Mouse (Mus musculus): ENCODE measurements around the gene Tesmin.

The Tesmin gene

DNA sequence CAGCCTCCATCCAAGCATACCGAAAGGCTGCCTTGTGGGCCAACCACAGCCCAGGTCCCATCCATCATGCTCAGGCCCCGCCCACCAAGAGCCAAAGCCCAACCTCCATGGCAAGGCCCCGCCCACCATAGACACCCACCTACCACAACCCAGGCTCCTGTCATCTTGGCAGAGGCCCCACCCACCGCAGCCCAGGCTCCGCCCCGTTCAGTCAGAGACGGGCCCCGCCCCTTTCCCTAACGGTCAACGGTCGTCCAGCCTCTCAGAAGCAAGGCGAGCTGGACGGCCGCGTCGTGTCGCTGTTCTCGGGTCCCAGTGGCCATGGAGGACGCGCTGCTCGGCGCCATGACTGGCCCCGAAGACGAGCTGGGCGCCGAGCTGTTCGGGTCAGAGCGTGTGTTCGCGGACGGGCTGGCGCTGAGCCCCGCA lies at the start of gene Tesmin:
TSS of gene Tesmin (plus strand) at position 229 of the 429 bp plus-strand sequence.
- ATAC-seq (ENCODE audit: low TSS enrichment) = peak; percentile 76

DNA sequence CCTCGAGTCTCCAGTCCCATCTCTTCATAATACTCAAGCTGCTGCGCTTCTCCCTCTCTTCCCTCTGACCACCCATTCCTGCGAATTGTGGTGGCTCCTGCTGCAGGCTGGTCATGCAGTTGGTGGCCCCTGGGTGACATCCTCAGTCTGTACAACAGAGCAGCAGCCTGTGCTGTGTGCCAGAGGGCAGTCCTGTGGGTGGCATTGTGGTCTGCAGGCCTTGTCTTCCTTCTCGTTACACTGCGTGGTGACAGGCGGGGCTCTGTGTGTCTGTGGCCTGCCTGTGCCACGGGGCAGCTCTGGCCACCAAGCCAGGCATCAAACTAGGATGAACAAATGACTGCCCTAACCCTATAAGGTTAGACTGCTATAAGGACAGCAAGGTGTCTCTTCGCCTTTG lies 49.5 kb upstream of the Tesmin start:
- no peak for ATAC-seq (ENCODE audit: low TSS enrichment)

DNA sequence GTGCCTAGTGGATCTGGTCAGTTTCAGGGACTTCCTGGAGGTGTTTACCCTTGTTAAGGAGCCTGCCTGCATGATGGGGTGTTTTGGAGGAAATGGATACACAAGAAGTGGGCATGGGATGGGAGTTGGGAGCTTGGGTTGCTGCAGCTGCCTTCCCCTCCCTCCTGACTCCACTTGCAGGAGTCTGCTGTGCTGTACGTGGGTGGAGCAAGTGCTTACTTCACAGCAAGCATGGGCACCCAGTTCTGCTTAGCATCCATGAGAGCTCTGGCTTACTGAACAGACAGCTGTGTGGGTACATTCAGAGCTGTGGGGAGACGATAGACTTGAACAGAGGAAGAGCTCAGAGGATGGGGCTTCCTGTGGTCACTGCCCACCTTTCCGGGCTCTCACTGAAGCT lies 47.6 kb upstream of the Tesmin start:
- ATAC-seq (ENCODE audit: low TSS enrichment) = peak; percentile 97

GRCm38 (mm10) chr19:3343929-3344328 lies 44.7 kb upstream of the Tesmin start:
- no peak for ATAC-seq (ENCODE audit: low TSS enrichment)

GRCm38 (mm10) chr19:3344636-3345544 lies 43.8 kb upstream of the Tesmin start:
- no peak for ATAC-seq (ENCODE audit: low TSS enrichment)

DNA sequence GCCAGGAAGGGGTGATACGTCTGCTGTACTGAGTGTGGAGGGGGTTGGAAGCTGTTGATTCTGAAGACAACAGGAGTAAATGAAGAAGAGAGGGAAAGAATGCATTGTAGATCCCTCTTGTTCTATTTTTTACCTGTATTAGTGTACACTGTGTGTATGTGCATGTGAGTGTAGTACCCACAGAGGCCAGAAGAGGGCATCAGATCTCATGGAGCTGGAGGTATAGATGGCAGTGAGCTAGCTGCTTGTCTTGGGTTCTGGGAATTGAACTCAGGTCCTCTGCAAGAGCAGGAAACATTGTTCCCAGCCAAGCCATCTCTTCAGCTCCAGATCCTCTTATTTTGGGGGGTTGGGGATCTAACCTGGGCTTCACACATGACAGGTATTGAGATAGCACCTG lies 40.9 kb upstream of the Tesmin start:
- ATAC-seq (ENCODE audit: low TSS enrichment) = no peak

- ATAC-seq (ENCODE audit: low TSS enrichment) = no peak
Observed at GRCm38 (mm10) chr19:3353415-3354111, 35.1 kb upstream of the Tesmin start.

DNA sequence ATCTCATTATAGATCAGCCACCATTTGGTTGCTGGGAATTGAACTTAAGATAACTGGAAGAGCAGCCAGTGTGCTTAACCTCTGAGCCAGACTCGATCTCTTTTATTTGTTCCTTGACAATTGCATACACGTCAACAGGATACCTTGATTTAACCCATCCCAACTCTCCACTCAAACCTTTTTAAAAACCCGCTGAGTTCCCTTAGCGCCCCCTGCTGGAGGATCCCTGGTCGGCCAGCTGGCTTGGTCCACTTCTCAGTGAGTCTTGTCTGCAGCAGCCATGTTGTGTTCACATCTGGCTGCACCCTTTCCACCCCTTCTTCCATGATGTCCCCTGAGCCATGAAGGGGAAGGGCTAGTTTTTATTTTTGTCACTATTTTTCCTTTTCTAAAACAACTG lies 33.6 kb upstream of the Tesmin start:
- no peak for ATAC-seq (ENCODE audit: low TSS enrichment)

DNA sequence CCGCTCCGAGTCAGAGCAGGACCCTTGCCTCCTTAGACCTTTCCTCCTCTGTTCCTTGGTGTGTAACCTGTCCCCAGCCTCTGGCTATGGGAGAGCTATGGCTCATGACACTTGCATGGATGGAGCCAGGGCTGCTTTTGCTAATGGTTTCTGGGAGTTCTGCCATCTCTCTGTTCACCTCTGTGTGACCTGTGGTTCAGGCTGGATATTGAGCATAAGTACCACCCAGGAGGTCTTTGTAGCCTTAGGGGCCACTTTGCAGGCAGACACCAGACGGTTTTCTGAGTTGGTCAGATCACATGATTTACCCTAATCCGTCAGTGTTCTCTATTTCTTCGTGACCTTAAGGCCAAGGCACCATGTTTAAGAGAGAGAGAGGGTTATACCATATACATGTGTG lies 32.1 kb upstream of the Tesmin start:
- no peak for ATAC-seq (ENCODE audit: low TSS enrichment)

DNA sequence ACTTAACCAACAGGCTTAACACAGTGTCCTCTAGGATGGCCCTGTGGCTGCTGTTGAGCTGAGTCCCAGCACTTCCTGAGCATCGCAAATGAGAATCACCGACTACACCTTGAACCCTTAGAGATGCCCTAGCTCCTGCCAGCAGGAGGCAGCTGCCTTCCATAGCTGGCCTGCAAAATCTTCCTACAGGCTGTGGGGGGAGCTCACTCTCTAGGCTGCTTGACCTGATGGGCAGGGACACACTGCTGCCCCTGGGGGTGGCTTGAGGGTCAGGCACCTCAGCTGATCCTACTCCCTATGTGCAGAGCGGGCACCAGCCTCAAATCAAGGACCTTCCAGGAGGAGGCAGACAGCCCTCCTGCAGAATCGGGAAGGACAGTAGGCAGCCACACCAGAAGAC lies 31.0 kb upstream of the Tesmin start:
- no peak for ATAC-seq (ENCODE audit: low TSS enrichment)

GRCm38 (mm10) chr19:3359841-3360588 lies 28.6 kb upstream of the Tesmin start:
- peak; percentile 27; the same call in 1 of the 2 replicates for ATAC-seq (ENCODE audit: low TSS enrichment)

DNA sequence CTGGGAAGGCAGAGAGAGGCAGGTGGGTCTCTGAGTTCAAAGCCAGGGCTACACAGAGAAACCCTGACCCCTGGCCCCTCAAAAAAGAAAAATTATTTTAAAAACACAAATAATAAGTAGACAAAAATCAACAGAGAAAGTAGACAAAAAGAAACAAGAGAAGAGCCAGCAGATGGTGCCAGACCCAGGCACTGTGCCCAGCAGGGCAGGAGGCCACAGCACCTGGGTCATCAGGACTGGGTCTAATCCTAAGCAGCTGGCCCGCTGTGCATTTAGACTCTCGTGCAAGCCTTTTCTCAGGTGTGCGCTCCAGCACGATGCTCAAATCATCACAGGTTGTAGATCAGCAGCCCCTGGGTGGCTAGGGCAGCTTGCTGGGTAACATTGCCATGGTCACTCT lies 25.1 kb upstream of the Tesmin start:
- no peak for ATAC-seq (ENCODE audit: low TSS enrichment)

DNA sequence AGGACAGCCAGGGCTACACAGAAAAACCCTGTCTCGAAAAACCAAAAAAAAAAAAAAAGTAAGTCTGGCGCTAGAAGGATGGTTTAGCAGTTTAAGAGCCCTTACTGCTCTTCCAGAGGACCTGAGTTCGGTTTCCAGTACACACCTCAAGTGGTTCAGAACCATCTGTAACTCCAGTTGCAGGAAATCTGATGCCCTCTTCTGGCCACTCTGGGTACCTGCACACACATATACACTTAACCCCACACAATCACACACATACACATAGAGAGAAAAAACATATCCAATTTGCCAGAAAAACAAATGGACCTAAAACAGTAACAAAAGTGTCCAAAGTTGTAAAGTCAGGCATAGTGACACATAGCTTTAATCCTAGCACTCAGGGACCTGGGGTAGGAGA lies 23.6 kb upstream of the Tesmin start:
- ATAC-seq (ENCODE audit: low TSS enrichment) = no peak

GRCm38 (mm10) chr19:3368276-3368675 lies 20.4 kb upstream of the Tesmin start:
- no peak for ATAC-seq (ENCODE audit: low TSS enrichment)

GRCm38 (mm10) chr19:3373380-3373779 lies 15.3 kb upstream of the Tesmin start:
- no peak for ATAC-seq (ENCODE audit: low TSS enrichment)

- no peak for ATAC-seq (ENCODE audit: low TSS enrichment)
Observed at GRCm38 (mm10) chr19:3374028-3374427, 14.6 kb upstream of the Tesmin start.

DNA sequence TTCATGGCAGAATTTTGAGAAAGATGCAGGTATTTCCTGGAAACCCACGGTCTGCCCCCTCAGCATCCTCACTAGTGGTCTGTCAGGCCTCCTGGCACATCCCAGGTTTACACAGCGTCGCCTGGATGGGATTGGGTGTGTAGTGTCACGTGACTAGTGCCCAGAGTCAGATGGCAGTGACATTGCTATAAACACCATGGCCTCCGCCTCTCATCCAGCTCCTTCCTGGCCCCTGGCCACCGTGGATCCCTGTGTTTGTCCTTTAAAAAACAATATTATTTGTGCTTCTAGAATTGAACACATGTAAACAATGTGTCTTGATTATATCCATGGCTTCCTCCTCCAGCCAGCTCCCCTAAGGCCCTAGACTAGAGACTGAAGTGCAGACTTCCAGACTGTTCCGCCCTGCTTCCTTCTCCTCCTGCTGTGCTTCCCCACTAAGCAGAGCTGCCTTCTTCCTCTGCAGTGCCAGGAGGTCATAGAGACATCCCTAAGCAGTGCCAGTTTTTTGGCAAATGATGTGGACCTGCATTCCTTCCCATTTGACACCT lies 12.6 kb upstream of the Tesmin start:
- no peak for ATAC-seq (ENCODE audit: low TSS enrichment)

DNA sequence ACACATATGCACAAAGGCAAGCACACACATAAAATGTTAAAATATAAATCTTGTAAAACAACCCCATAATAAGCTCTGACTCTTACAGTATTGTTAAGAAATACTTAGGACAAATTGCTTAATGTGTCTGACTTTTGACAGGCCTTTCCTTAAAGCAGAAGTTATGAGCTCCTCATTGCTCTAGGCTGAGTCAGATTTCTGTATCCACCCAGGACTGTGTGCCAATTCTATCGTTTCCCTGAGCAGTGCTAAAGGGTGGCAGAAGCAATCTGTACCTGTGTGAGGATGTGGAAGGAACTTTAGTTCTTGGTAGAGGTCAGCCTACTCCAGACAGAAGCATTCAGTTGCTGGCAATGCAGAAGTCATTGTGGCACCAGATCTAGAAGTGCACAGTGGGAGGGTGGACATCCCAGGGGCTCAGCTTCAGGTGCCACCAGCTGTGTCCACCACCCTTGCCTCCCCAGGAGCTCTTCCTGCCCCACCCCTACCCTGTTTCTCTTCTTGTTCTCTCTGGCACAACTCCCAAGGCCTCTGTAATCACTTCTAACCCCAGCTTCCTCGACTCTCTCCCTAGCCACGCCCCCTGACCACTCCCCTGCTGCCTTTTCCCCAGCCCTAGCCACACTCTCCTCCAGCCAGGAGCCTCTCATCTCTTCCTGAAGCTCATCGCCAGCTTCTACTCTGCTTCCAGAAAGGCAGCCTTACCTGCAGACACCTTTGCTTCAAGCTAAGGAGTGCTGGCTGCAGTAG lies 11.5 kb upstream of the Tesmin start:
- ATAC-seq (ENCODE audit: low TSS enrichment) = no peak

DNA sequence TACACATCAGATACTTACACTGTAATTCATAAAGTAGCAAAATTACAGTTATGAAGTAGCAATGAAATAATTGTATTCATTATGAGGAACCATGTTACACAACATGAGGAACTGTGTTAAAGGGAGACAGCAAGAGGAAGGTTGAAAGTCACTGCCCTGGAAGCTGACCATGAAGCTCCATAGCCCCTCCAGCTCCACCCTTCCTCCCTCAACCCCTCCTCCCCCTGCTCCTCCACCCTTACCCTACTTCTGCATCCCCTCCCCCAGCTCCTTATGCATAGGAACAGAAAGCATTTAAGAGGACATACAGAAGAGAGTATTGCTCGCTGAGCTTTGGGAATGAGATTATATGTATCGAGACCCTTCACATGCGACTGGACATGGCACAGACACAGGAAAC lies 10.0 kb upstream of the Tesmin start:
- ATAC-seq (ENCODE audit: low TSS enrichment) = no peak

DNA sequence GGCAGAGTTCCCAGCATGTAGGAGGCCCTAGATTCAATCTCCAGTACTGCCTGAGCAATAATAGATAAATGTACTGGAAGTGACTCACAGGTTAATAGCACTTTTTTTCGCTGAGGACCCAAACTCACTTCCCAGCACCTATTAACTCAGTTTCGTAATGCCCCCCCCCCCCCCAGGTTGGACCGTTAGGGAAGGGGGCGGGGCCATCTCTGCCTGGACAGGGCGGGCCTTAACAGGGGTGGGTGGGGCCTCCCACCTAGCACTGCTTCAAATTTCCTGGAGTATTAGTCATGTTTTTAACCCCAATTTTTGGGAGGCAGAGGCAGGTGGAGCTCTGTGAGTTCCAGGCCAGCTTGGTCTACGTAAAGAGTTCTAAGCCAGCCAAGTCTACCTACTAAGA lies 596 bp upstream of the Tesmin start:
- ATAC-seq (ENCODE audit: low TSS enrichment) = no peak

DNA sequence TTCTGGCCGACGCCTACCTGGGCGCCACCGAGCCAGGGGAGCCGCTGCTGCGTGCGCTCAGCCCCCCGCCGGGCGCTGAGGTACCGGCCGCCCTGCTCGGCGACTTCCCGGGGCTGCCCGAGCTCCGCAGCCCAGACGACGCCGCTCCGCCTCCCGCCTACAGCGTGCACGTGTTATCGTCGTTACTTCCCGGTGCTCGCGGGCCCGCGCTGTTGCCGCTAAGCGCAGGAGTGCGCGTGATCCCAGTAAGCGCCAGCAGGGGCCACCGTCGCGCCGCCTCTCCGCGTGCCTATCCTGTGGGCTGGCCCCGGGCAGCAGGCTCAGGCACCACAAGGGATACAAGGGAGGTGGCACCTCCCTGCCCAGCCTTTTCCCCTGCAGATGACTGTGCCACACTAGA lies 432 bp downstream of the Tesmin start:
- peak; percentile 96 for ATAC-seq (ENCODE audit: low TSS enrichment)

All from frontal cortex, adult (tissue).